Mouse (Mus musculus) E14TG2a.4 (cell line): ENCODE measurements around the gene Ecpas.

Source experiments
- H3K27me3 ChIP-seq: 2 replicates; pipeline ENCODE4 v1.6.1; 2014; ENCODE audit warnings: low read length, control low read depth; ENCODE audit not compliant: insufficient read depth
- H3K36me3 ChIP-seq: 2 replicates; pipeline ENCODE4 v1.6.1; 2014; ENCODE audit warnings: low read length, control low read depth; ENCODE audit not compliant: insufficient read depth
- H3K4me1 ChIP-seq: replicated peaks from 2 replicates; pipeline ENCODE4 v1.6.1; 2014; ENCODE audit warnings: low read depth, low read length, control low read depth
- H3K4me3 ChIP-seq: replicated peaks from 2 replicates; pipeline ENCODE4 v1.5.1; 2014; ENCODE audit warnings: mild to moderate bottlenecking, low read length
- H3K9me3 ChIP-seq: 2 replicates; pipeline ENCODE4 v1.6.1; 2014; ENCODE audit warnings: low read length, control low read depth
- CTCF ChIP-seq: conservative IDR thresholded peaks from 2 replicates; pipeline ENCODE4 v1.5.1; 2014; ENCODE audit warnings: low read length
- NANOG ChIP-seq: IDR thresholded peaks from 2 replicates; pipeline ENCODE4 v1.6.1; 2014; ENCODE audit warnings: borderline replicate concordance, low read length, mixed read lengths
- POU5F1 ChIP-seq: IDR thresholded peaks from 2 replicates; pipeline ENCODE4 v1.6.1; 2014; ENCODE audit warnings: low read length, borderline replicate concordance

The Ecpas gene

GRCm38 (mm10) chr4:58898318-58898717 lies 14.2 kb downstream of the Ecpas start:
- Histone ChIP-seq H3K4me1 (peaks cover 4% of the 10 kb centered on the region; the same call in 1 of the 2 replicates), H3K9me3 (no peaks in the 10 kb centered on the region), H3K27me3 (no peaks in the 10 kb centered on the region), H3K36me3 (no peaks in the 10 kb centered on the region), H3K4me3 (no peak overlapping the region)
- TF ChIP-seq POU5F1: no peak
- no peak for TF ChIP-seq NANOG
- TF ChIP-seq CTCF: no peak

GRCm38 (mm10) chr4:58897436-58897835 lies 15.1 kb downstream of the Ecpas start:
- Histone ChIP-seq H3K4me1 (peaks cover under 1% of the 10 kb centered on the region; the same call in 1 of the 2 replicates), H3K4me3 (no peak overlapping the region), H3K36me3 (no peaks in the 10 kb centered on the region), H3K9me3 (no peaks in the 10 kb centered on the region), H3K27me3 (no peaks in the 10 kb centered on the region)
- TF ChIP-seq POU5F1: no peak
- TF ChIP-seq NANOG: no peak
- no peak for TF ChIP-seq CTCF

- TF ChIP-seq POU5F1: no peak
- no peak for TF ChIP-seq NANOG
- no peak for TF ChIP-seq CTCF
Measured at GRCm38 (mm10) chr4:58894399-58894798, 18.1 kb downstream of the Ecpas start.

GRCm38 (mm10) chr4:58890035-58890782 lies 22.3 kb downstream of the Ecpas start:
- H3K36me3 ChIP-seq: no peaks in the 10 kb centered on the region

More at GRCm38 (mm10) chr4:58894399-58894798, 18.1 kb downstream of the Ecpas start:
- H3K4me1 ChIP-seq: no peaks in the 10 kb centered on the region
- H3K36me3 ChIP-seq: no peaks in the 10 kb centered on the region
- H3K9me3 ChIP-seq: no peaks in the 10 kb centered on the region
- H3K27me3 ChIP-seq: no peaks in the 10 kb centered on the region
- no peak overlapping the region for H3K4me3 ChIP-seq

GRCm38 (mm10) chr4:58888568-58888967 lies 24.0 kb downstream of the Ecpas start:
- Histone ChIP-seq H3K4me1 (no peaks in the 10 kb centered on the region), H3K27me3 (no peaks in the 10 kb centered on the region), H3K36me3 (no peaks in the 10 kb centered on the region), H3K9me3 (no peaks in the 10 kb centered on the region), H3K4me3 (no peak overlapping the region)
- TF ChIP-seq POU5F1: no peak
- TF ChIP-seq NANOG: no peak
- TF ChIP-seq CTCF: no peak

More at GRCm38 (mm10) chr4:58890035-58890782, 22.3 kb downstream of the Ecpas start:
- no peaks in the 10 kb centered on the region for H3K27me3 ChIP-seq
- TF ChIP-seq NANOG (no peak), POU5F1 (no peak), CTCF (no peak)
- H3K4me3 ChIP-seq: no peak overlapping the region
- no peaks in the 10 kb centered on the region for H3K9me3 ChIP-seq
- H3K4me1 ChIP-seq: no peaks in the 10 kb centered on the region

GRCm38 (mm10) chr4:58887626-58888025 lies 24.9 kb downstream of the Ecpas start:
- TF ChIP-seq POU5F1 (no peak), CTCF (no peak), NANOG (no peak)
- Histone ChIP-seq H3K9me3 (no peaks in the 10 kb centered on the region), H3K27me3 (no peaks in the 10 kb centered on the region), H3K4me3 (no peak overlapping the region), H3K36me3 (no peaks in the 10 kb centered on the region), H3K4me1 (no peaks in the 10 kb centered on the region)

- Histone ChIP-seq H3K9me3 (no peaks in the 10 kb centered on the region), H3K4me1 (no peaks in the 10 kb centered on the region), H3K27me3 (no peaks in the 10 kb centered on the region), H3K36me3 (no peaks in the 10 kb centered on the region), H3K4me3 (no peak overlapping the region)
- TF ChIP-seq CTCF: no peak
- TF ChIP-seq POU5F1: no peak
- TF ChIP-seq NANOG: no peak
Measured at GRCm38 (mm10) chr4:58886778-58887177, 25.8 kb downstream of the Ecpas start.

GRCm38 (mm10) chr4:58885341-58885740 lies 27.2 kb downstream of the Ecpas start:
- H3K9me3 ChIP-seq: no peaks in the 10 kb centered on the region
- H3K27me3 ChIP-seq: no peaks in the 10 kb centered on the region
- no peaks in the 10 kb centered on the region for H3K36me3 ChIP-seq
- no peak overlapping the region for H3K4me3 ChIP-seq
- H3K4me1 ChIP-seq: no peaks in the 10 kb centered on the region
- TF ChIP-seq CTCF: no peak
- no peak for TF ChIP-seq NANOG

GRCm38 (mm10) chr4:58883841-58884240 lies 28.7 kb downstream of the Ecpas start:
- Histone ChIP-seq H3K27me3 (no peaks in the 10 kb centered on the region), H3K4me3 (no peak overlapping the region), H3K36me3 (no peaks in the 10 kb centered on the region), H3K4me1 (no peaks in the 10 kb centered on the region), H3K9me3 (no peaks in the 10 kb centered on the region)
- TF ChIP-seq CTCF (no peak), POU5F1 (no peak), NANOG (no peak)
